Mouse (Mus musculus) embryo, embryonic 9.5 days (tissue): ENCODE results near the gene Tmem230.
"Not testable (repeated sequence)": the region's sequence is repeated elsewhere in the genome, so short reads cannot be mapped to it uniquely, and the experiment has no call there.

Experiments used
- DNase-seq: peaks from one replicate; pipeline ENCODE4 v3.0.0-alpha.2; 2017; ENCODE audit errors: extremely low spot score

Tmem230 gene

GRCm38 (mm10) chr2:132247539-132248313 lies at the start of gene Tmem230:
TSS of gene Tmem230 (minus strand) at chr2:132247807.
- DNase-seq, result peak; percentile 94

- DNase-seq, result no peak
These were observed 46.3 kb upstream of the Tmem230 start for GRCm38 (mm10) chr2:132293694-132294450.

- DNase-seq, result no peak
These were observed 44.5 kb upstream of the Tmem230 start for GRCm38 (mm10) chr2:132292083-132292482.

GRCm38 (mm10) chr2:132291265-132291664 lies 43.7 kb upstream of the Tmem230 start:
- no peak for DNase-seq

GRCm38 (mm10) chr2:132290808-132291207 lies 43.2 kb upstream of the Tmem230 start:
- DNase-seq, result no peak

- not testable (repeated sequence) for DNase-seq
These were observed 41.6 kb upstream of the Tmem230 start for GRCm38 (mm10) chr2:132289213-132289612.

GRCm38 (mm10) chr2:132286376-132287076 lies 38.9 kb upstream of the Tmem230 start:
- DNase-seq, result no peak

GRCm38 (mm10) chr2:132285722-132286121 lies 38.1 kb upstream of the Tmem230 start:
- DNase-seq, result not testable (repeated sequence)

- DNase-seq, result no peak
These were observed 37.0 kb upstream of the Tmem230 start for GRCm38 (mm10) chr2:132284492-132285139.

- DNase-seq, result no peak
These were observed 35.8 kb upstream of the Tmem230 start for GRCm38 (mm10) chr2:132283236-132284070.

- DNase-seq, result no peak
These were observed 35.0 kb upstream of the Tmem230 start for GRCm38 (mm10) chr2:132282453-132283174.

GRCm38 (mm10) chr2:132281560-132282452 lies 34.2 kb upstream of the Tmem230 start:
- DNase-seq, result no peak

- DNase-seq, result no peak
These were observed 33.0 kb upstream of the Tmem230 start for GRCm38 (mm10) chr2:132280518-132281120.

GRCm38 (mm10) chr2:132279978-132280377 lies 32.4 kb upstream of the Tmem230 start:
- DNase-seq, result no peak

GRCm38 (mm10) chr2:132279336-132279882 lies 31.8 kb upstream of the Tmem230 start:
- DNase-seq, result no peak

GRCm38 (mm10) chr2:132278273-132278853 lies 30.8 kb upstream of the Tmem230 start:
- DNase-seq, result no peak

- no peak for DNase-seq
These were observed 28.6 kb upstream of the Tmem230 start for GRCm38 (mm10) chr2:132276249-132276648.

- no peak for DNase-seq
These were observed 27.9 kb upstream of the Tmem230 start for GRCm38 (mm10) chr2:132275527-132275926.
